Mouse (Mus musculus) bone marrow macrophage, adult 2 months (primary cell): ENCODE results near the gene Ptgis. TPM values are rescaled to one million over a fixed set of nuclear protein-coding genes. Genes with fewer than 3 reads are reported as not detected.
"Not testable (repeated sequence)": the region's sequence is repeated elsewhere in the genome, so short reads cannot be mapped to it uniquely, and the experiment has no call there.

Experiments
- H3K27ac ChIP-seq: 2 replicates; pipeline ENCODE4 v1.5.1; 2012; ENCODE audit warnings: low read depth, low read length; ENCODE audit not compliant: insufficient read depth
- H3K4me1 ChIP-seq: 2 replicates; pipeline ENCODE4 v1.6.1; 2012; ENCODE audit warnings: low read length; ENCODE audit not compliant: control insufficient read depth, insufficient read depth
- H3K4me3 ChIP-seq: 2 replicates; pipeline ENCODE4 v1.5.1; 2012; ENCODE audit warnings: mild to moderate bottlenecking, low read length, moderate library complexity; ENCODE audit not compliant: insufficient read depth
- CTCF ChIP-seq: IDR thresholded peaks from 2 replicates; pipeline ENCODE4 v1.5.1; 2012; ENCODE audit warnings: low read depth, mild to moderate bottlenecking, low read length, moderate library complexity
- POLR2A ChIP-seq: IDR thresholded peaks from 2 replicates; pipeline ENCODE4 v1.6.1; 2012; ENCODE audit warnings: mild to moderate bottlenecking, low read depth, low read length, borderline replicate concordance
- polyA plus RNA-seq: library from polyadenylated mRNA; stranded (reverse); fragments of >200 nt; gene quantifications from 2 replicates; pipeline ENCODE4 v1.2.4, GENCODE M21; 2012; ENCODE audit not compliant: missing spikeins, insufficient read depth, insufficient read length

Gene Ptgis
- polyA plus RNA-seq, 1 experiment = not detected

DNA sequence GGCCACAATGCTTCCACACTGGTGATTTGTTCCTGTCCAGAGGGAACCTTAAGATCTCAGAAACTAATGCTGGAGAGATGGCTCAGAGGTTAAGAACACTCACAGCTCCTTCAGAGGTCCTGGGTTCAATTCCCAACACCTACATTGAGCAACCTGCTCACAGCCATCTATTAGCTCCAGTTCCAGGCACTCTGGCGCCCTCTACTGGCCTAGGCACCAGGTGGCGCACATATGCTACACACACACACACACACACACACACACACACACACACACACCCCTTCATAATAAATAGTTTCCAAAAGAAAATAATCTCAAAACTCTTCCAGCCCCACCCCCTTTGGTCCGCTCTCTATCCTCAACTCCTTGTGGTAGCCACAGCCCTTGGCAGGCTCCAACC is 27.3 kb downstream of the Ptgis start:
- no peak for TF ChIP-seq POLR2A
- TF ChIP-seq CTCF = no peak
- H3K27ac ChIP-seq = no peak overlapping the region
- H3K4me3 ChIP-seq = no peak overlapping the region
- no peaks in the 10 kb centered on the region for H3K4me1 ChIP-seq

DNA sequence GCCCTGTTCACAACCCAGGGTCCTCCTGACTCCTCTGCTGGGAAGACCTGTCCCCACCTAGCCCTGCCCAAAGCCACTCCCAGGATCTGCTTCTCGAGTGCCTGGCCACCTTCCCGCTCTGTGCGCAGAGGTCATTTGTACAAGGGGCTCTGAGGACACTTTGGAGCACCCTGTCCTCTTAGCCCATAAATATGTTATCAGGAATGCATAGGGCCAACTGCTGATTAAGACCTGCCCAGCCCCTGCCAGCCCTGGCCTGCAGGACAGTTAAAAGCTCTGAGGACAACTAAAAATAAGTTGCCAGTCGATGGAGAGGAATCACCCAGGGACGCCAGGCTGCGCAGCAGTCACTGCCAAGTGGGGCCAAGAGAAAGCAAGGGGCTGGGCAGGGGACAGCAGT is 27.9 kb downstream of the Ptgis start:
- no peak overlapping the region for H3K27ac ChIP-seq
- no peak for TF ChIP-seq POLR2A
- TF ChIP-seq CTCF = no peak
- H3K4me3 ChIP-seq = no peak overlapping the region

DNA sequence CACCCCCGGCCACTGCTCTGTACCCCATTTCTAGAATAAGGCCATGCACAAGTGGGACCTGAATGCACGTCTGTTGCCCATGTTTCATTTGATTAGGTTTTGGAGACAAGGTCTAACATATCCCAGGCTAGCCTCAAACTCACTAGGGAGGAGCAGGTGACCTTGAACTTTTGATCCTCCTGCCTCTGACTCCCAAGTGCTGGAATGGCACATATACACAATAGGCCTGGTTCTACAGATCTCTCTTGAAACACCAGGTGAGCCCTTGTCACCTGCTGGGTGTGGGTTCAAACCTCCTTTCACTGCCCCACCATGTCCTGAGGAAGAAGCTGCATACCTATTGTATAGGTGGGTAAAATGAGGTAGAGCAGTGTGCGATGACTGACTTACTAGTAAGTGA is 28.3 kb downstream of the Ptgis start:
- TF ChIP-seq POLR2A (no peak), CTCF (no peak)
- H3K4me1 ChIP-seq = no peaks in the 10 kb centered on the region
- no peak overlapping the region for H3K27ac ChIP-seq
- H3K4me3 ChIP-seq = no peak overlapping the region

More for the DNA sequence above, 27.9 kb downstream of the Ptgis start:
- H3K4me1 ChIP-seq = no peaks in the 10 kb centered on the region

DNA sequence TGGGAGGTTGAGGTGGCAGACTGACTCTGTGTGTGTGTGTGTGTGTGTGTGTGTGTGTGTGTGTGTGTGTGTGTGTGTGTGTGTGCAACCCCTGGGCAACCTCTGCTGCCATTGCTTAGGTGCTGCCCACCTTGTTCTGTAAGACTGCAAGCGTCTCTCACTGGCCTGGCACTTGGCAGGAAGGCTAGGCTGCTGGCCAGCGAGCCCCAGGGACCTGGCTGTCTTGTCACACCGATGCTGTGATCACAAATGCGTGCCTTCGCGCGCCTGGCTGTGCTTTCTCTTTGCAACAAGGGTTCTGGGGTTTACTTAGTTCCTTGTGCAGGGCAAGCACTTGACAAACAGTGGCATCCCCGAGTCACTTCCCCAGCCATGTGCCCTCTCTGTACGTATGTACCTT is 30.5 kb downstream of the Ptgis start:
- TF ChIP-seq CTCF (no peak), POLR2A (no peak)
- no peaks in the 10 kb centered on the region for H3K4me1 ChIP-seq
- H3K4me3 ChIP-seq = no peak overlapping the region
- H3K27ac ChIP-seq = no peak overlapping the region

DNA sequence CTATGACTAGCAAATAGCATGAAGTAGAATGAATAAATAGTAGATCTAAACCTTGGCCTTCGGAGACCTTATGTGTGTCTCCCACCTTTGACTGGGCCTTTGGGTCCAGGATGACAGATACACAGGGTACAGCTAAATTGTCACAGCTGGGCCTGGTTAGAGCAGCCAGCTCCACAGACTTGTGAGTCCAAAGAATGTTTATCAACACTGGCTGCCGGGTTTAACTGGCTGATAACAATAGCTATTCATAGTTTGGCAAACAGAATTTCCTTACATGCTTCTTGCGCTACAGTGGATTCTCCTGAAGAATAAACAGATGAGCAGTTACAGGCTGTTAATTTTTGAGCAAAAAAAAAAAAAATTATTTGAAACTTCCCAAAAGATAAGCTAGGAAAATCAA is 31.4 kb downstream of the Ptgis start:
- TF ChIP-seq CTCF (no peak), POLR2A (no peak)
- H3K4me3 ChIP-seq = no peak overlapping the region

DNA sequence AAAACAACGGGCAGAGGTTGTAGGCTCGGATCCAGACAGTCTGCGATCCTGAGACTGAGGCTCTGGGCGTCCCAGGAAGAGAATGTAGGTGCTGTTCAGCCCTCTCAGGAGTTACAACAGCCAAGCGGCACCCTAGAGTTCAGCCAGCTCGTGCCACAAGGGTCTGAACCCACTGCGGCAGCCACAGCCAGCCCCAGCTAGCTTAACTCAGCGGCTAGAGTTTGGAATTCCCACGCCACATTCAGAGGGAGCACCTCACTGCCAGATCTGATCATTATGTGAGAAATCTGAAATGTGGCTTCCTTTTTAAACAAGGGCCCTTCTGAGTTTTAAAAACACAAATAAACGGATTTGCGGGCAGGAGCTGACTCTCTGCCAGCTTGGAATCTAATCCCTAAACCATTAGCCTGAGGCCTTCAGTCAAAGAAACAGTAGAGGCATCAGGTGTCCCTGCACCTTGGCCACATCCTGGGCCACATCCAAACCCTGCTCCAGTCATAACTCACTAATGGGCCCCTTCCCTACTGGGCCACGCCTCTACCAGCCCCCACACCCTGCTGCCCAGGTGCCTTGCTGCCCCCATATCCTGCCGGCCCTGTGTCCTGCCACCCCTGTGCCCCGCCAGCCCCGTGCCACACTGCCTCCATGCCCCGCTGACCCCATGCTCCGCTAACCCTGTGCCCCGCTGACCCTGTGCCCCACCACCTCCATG is 34.3 kb downstream of the Ptgis start:
- no peak overlapping the region for H3K27ac ChIP-seq
- no peaks in the 10 kb centered on the region for H3K4me1 ChIP-seq
- TF ChIP-seq CTCF (no peak), POLR2A (no peak)
- H3K4me3 ChIP-seq = no peak overlapping the region

More for the DNA sequence above, 31.4 kb downstream of the Ptgis start:
- no peak overlapping the region for H3K27ac ChIP-seq
- no peaks in the 10 kb centered on the region for H3K4me1 ChIP-seq

DNA sequence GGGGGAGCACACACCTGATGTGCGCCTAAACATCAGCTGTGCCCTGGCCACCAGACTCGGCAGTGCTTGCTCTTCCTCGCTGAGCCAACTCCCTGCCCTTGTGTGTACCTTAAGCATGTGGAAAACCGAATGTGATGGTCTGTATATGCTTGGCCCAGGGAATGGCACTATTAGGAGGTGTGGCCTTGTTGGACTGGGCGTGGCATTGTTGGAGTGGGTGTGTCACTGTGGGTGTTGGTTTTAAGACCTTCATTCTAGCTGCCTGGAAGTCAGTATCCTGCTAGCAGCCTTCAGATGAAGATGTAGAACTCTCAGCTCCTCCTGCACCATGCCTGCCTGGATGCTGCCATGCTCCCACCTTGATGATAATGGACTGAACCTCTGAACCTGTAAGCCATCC is 35.7 kb downstream of the Ptgis start:
- not testable (repeated sequence) for H3K4me3 ChIP-seq, H3K4me1 ChIP-seq, H3K27ac ChIP-seq

DNA sequence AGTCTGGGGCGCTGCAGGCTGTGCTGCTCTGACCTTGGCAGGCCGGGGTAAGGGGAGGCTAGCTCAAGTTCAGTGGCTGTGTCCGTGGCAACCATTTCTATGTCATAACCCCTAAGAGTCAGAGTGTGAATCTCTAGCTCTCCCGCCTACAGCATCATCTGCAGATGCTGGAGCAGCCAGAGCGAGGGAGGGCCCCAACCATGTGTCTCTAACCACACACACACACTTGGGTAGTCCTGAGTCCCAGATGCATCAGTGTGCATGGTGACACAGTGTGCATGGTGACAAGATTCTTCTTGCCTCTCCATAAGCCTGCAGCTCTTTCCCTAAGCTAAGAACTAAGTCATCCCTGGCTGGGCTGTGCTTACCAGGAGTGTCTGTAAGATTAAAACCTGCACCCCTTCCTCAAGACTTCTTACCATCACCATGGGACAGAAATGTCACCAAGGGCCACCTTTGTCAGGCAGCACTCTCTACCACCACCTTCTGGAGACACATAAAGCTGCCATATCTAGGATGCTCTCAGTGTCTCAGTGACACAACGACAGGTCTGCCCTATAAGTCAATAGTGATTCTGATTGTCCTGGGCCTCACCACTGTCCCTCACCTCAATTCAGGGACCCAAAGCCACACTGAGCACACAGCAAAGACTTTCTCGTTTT is 36.8 kb downstream of the Ptgis start:
- no peak for TF ChIP-seq POLR2A
- TF ChIP-seq CTCF = no peak
- no peaks in the 10 kb centered on the region for H3K4me1 ChIP-seq
- H3K27ac ChIP-seq = no peak overlapping the region
- H3K4me3 ChIP-seq = no peak overlapping the region

DNA sequence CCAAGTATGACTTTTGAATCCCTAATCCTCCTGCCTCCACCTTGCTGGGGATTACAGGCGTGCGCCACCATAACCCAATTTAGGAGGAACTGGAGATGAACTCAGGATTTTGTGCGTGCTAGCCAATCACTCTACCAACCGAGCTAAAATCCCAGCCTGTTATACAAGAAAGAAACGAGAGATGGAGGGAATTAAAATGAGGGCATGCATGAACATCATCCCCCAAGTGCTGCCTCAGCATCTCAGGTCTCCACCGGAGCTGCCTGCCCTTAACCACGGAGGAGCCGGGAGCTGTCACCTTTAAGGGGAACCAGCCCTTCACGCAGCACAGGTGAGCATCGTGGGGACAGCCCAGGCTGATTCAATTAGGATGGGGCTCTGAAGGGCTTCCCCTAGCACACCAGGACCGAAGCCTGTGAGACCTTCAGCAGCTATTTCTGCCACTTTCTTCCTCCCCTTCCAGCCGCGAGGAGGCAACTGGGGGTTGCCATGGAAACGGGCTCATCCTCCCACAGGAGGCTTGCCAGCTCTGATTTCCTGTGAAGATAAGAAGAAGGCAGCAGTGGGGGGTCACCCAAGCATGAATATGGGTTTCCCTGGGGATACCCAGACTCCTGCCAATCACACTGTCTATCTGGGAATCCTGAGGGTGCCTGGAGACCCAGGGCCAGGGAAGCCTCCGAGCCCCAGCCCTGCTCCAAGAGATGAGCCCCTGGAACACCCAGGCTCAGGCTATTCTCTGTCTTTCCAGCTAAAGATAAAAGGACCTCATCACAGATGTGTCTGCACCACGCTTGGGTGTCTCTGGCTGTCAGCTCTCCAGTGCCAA is 38.7 kb downstream of the Ptgis start:
- no peak for TF ChIP-seq POLR2A
- no peak for TF ChIP-seq CTCF
- H3K4me1 ChIP-seq = no peaks in the 10 kb centered on the region

DNA sequence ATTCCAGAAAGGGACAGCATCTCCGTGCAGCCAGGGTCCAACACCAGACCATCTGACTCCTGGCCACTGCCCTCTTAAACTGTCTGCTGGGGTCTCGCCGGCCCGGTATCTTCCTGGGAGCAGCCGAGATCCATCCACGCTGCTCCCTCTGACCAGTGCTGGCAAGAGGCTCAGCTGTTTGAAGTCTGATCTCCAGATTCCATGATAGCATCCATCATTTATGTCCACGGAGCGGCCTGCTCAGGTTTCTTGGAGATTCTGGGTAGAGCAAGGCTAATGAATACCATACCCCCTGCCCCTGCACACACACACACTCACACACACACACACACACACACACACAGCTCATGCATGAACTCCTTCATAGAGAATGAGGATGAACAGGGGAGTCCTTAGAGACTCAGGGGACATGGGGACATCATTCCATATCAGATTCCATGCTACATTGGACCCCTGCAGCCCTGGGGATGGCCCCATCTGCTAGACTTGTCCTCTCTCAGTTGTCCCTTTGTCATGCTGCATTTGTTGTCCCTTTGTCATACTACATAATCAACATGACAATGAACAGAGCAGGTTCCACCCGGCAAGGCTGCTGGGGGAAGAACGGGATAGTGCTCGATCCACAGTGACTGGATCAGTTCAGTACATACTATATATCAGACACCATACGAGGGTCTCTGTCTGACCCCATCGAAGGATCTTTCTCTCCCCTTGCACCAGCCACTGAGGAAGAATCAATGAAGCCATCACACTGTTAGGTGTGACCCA is 41.6 kb downstream of the Ptgis start:
- H3K4me3 ChIP-seq = no peak overlapping the region
- TF ChIP-seq CTCF (no peak), POLR2A (no peak)
- no peak overlapping the region for H3K27ac ChIP-seq
- no peaks in the 10 kb centered on the region for H3K4me1 ChIP-seq

More for the DNA sequence above, 38.7 kb downstream of the Ptgis start:
- Histone ChIP-seq H3K27ac (no peak overlapping the region), H3K4me3 (no peak overlapping the region)
